Mouse (Mus musculus): ENCODE measurements around the gene Vangl1. TPM values are rescaled to one million over a fixed set of nuclear protein-coding genes. Genes with fewer than 3 reads are reported as not detected.

Vangl1 gene
- polyA plus RNA-seq, 1 experiment from 2014 or later: 4.0 TPM

GRCm38 (mm10) chr3:102181191-102181590 is 23.3 kb downstream of the Vangl1 start:
- ATAC-seq (replicated peaks): no peak

DNA sequence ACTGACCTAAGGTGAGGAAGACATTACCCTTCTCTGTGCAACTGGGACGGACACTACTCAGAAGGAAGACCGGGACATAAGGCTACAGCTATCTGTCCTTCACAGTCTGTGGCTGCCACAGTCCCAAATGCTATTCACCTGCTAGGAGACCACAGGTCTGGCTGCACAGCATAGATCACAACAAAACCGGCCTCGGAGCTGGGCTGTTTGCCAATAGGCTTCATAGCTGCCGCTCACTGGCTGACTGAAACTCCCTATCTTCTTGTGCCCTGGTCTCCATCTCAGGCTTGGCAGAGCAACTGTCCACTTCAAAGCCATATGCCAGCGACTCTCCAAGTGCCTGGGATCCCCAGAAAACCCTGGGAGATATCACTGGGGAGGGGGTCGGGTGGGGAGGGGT is 23.7 kb downstream of the Vangl1 start:
- H3K9ac ChIP-seq (replicated peaks): no peak overlapping the region
- no peaks in the 10 kb centered on the region for H3K36me3 ChIP-seq
- no peak overlapping the region for H3K4me3 ChIP-seq
- no peaks in the 10 kb centered on the region for H3K27me3 ChIP-seq
- 0 out of 2 replicates have a peak, but pooled peaks cover 7% of the 10 kb centered on the region for H3K4me1 ChIP-seq
- ATAC-seq (replicated peaks): peak; percentile 21; the same call in 1 of the 2 replicates
- H3K9me3 ChIP-seq: no peaks in the 10 kb centered on the region
- 58% methylated on average over 7 of the region's 7 CpGs for WGBS
- no peak overlapping the region for H3K4me2 ChIP-seq (replicated peaks)
- no peak overlapping the region for H3K27ac ChIP-seq (replicated peaks)

More at GRCm38 (mm10) chr3:102181191-102181590, 23.3 kb downstream of the Vangl1 start:
- WGBS: 90% methylated on average over 4 of the region's 4 CpGs
- Histone ChIP-seq H3K27me3 (no peaks in the 10 kb centered on the region), H3K9ac (replicated peaks) (no peak overlapping the region), H3K4me1 (0 out of 2 replicates have a peak, but pooled peaks cover 7% of the 10 kb centered on the region), H3K4me3 (no peak overlapping the region), H3K36me3 (no peaks in the 10 kb centered on the region), H3K9me3 (no peaks in the 10 kb centered on the region), H3K27ac (replicated peaks) (no peak overlapping the region), H3K4me2 (replicated peaks) (no peak overlapping the region)

DNA sequence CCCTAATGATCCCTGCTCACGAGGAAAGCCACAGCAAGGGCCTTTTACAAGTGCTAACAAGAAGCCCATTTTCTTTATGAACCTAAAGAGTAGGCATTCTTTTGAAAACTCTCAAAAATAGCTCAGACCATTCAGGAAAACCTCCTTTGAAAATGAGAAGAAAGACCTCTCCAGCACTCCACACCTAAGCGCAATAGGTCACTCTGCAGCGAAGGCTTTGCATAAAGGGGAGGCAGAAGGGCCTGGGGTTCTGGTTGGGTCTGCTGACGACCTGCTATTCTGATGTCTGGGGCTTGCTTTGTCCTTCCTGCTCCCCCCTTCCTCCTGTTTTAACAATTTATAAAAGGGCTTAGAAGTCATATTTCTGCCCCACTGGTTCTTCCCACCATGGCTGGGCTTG is 24.6 kb downstream of the Vangl1 start:
- Histone ChIP-seq H3K4me3 (no peak overlapping the region), H3K4me2 (replicated peaks) (no peak overlapping the region), H3K27me3 (no peaks in the 10 kb centered on the region), H3K9ac (replicated peaks) (no peak overlapping the region), H3K36me3 (no peaks in the 10 kb centered on the region), H3K4me1 (0 out of 2 replicates have a peak, but pooled peaks cover 7% of the 10 kb centered on the region), H3K27ac (replicated peaks) (no peak overlapping the region), H3K9me3 (no peaks in the 10 kb centered on the region)
- no peak for ATAC-seq (replicated peaks)
- WGBS: 14% methylated on average over 4 of the region's 4 CpGs

DNA sequence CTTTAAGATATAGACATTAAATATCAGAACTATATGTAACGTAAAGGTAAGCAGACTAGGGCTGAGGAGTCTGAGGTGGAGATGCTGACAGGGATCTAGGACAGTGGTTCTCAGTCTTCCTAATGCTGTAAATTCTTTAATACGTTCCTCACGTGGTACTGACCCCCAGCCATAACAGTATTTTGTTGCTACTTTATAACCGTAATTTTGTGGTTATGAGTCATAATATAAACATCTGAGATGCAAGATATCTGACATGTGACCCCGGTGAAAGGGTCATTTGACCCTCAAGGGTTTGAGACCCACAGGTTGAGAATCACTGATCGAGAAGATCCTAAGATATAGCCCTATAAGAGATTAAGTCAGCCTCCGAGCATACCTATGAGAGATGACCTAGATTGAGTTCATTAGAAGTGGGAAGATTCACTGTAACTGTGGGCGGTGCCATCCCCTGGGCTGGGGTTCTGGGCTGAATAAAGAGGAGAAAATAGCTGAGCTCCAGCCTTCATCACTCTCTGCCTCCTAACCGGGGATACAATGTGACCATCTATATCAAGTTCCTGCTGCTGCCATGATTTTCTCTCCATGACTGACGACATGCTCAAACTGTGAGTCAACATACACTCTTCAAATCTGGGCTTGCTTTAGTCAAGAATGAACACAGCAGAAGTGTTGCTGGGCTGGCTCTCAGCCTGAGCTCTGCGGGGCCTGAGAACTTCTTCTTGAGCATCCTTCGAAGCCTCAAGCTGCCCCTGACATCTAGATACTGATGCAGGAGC is 26.5 kb downstream of the Vangl1 start:
- H3K27me3 ChIP-seq: no peaks in the 10 kb centered on the region
- no peak overlapping the region for H3K9ac ChIP-seq (replicated peaks)
- H3K9me3 ChIP-seq: no peaks in the 10 kb centered on the region
- no peak overlapping the region for H3K4me3 ChIP-seq
- 0 out of 2 replicates have a peak, but pooled peaks cover 7% of the 10 kb centered on the region for H3K4me1 ChIP-seq
- H3K27ac ChIP-seq (replicated peaks): no peak overlapping the region
- H3K4me2 ChIP-seq (replicated peaks): no peak overlapping the region
- no peak for ATAC-seq (replicated peaks)
- no peaks in the 10 kb centered on the region for H3K36me3 ChIP-seq
- 95% methylated on average over 12 of the region's 12 CpGs for WGBS

GRCm38 (mm10) chr3:102176116-102176515 is 28.4 kb downstream of the Vangl1 start:
- 0 out of 2 replicates have a peak, but pooled peaks cover 7% of the 10 kb centered on the region for H3K4me1 ChIP-seq
- no peak for ATAC-seq (replicated peaks)
- H3K4me3 ChIP-seq: no peak overlapping the region
- no peak overlapping the region for H3K4me2 ChIP-seq (replicated peaks)
- no peak overlapping the region for H3K27ac ChIP-seq (replicated peaks)
- H3K9ac ChIP-seq (replicated peaks): no peak overlapping the region
- no peaks in the 10 kb centered on the region for H3K27me3 ChIP-seq
- no peaks in the 10 kb centered on the region for H3K9me3 ChIP-seq
- 90% methylated on average over 5 of the region's 5 CpGs for WGBS
- no peaks in the 10 kb centered on the region for H3K36me3 ChIP-seq

GRCm38 (mm10) chr3:102175701-102176100 is 28.8 kb downstream of the Vangl1 start:
- 0 out of 2 replicates have a peak, but pooled peaks cover 5% of the 10 kb centered on the region for H3K4me1 ChIP-seq
- no peak for ATAC-seq (replicated peaks)
- H3K9ac ChIP-seq (replicated peaks): no peak overlapping the region
- H3K4me2 ChIP-seq (replicated peaks): no peak overlapping the region
- H3K36me3 ChIP-seq: no peaks in the 10 kb centered on the region
- H3K9me3 ChIP-seq: no peaks in the 10 kb centered on the region
- H3K4me3 ChIP-seq: no peak overlapping the region
- 83% methylated on average over 17 of the region's 18 CpGs for WGBS
- no peak overlapping the region for H3K27ac ChIP-seq (replicated peaks)
- H3K27me3 ChIP-seq: no peaks in the 10 kb centered on the region

DNA sequence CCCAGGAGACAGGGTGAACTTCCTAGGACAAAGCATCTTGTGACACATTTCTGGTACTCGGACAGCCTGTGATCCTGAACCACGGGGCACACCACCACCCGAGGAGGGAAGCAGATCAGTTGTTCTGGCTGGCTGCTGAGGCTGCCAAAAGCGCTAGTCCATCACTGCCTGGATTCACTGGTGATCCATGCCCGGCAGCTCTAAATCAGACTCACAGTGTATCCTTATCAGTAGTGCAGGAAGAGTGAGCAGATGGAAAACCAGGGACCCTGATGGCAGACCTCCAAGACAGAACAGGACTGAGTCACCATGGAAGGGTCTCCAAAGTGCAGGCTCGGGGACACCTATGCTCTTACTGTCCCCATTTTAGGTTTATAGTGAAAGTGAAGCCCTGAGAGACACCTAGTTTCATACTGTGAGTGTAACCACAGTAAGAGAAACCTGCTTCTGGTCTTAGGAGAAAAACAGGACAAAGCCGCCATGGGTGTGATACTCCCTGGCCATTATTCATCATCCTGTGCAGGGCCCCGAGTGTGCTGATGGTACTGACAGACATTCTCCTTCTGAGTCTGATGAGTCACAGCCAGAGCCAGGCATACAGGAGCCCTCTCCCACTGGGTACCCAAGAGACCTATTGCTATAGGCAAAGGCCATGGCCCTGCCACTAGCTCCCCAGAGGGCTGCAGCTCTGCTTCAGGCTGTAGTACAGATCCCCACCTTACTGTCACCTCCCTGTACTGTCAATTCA is 30.2 kb downstream of the Vangl1 start:
- H3K36me3 ChIP-seq: no peaks in the 10 kb centered on the region
- 72% methylated on average over 8 of the region's 8 CpGs for WGBS
- no peaks in the 10 kb centered on the region for H3K27me3 ChIP-seq
- H3K4me2 ChIP-seq (replicated peaks): no peak overlapping the region
- no peak overlapping the region for H3K27ac ChIP-seq (replicated peaks)
- H3K4me3 ChIP-seq: no peak overlapping the region
- no peak for ATAC-seq (replicated peaks)
- peaks cover 10% of the 10 kb centered on the region for H3K4me1 ChIP-seq
- H3K9me3 ChIP-seq: no peaks in the 10 kb centered on the region
- H3K9ac ChIP-seq (replicated peaks): no peak overlapping the region

GRCm38 (mm10) chr3:102169197-102169905 is 35.1 kb downstream of the Vangl1 start:
- H3K27me3 ChIP-seq: no peaks in the 10 kb centered on the region
- peak overlapping the region; percentile 70 for H3K27ac ChIP-seq (replicated peaks)
- no peaks in the 10 kb centered on the region for H3K9me3 ChIP-seq
- H3K4me2 ChIP-seq (replicated peaks): no peak overlapping the region
- H3K4me1 ChIP-seq: peaks cover 26% of the 10 kb centered on the region
- no peaks in the 10 kb centered on the region for H3K36me3 ChIP-seq
- peak; percentile 97 for ATAC-seq (replicated peaks)
- no peak overlapping the region for H3K9ac ChIP-seq (replicated peaks)
- H3K4me3 ChIP-seq: no peak overlapping the region
- 24% methylated on average over 13 of the region's 13 CpGs for WGBS

DNA sequence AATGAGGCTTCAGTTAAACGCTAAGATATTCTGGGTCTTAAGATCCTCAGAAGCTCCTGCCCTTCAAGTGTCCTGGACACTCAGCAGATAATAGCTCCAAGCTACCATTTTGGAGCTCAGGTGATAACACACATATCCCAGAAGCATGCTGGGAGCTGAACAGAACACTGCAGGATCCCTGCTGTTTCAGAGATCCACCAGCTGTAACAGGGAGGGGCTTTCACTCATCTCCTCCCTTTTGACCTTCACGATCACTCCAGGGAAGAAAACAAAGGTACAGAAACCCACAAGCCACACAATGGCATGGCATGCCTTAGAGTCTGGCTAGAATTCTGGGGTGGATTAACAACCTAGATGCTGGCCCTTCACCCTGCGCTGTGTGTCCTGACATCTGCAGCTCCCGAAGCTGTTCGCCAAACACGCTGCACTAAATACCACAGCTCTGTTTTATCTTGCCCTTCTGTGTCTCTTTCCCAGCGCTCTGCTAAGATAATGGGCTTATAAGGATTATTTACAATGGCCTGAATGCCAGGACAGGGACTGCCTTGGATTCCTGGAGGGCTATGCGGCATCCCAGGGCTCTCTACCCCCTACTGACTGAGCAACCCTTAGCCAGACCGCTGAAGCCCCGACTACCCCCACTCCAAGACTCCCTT is 36.8 kb downstream of the Vangl1 start:
- Histone ChIP-seq H3K9me3 (no peaks in the 10 kb centered on the region), H3K4me3 (no peak overlapping the region), H3K9ac (replicated peaks) (no peak overlapping the region), H3K27me3 (no peaks in the 10 kb centered on the region), H3K36me3 (no peaks in the 10 kb centered on the region), H3K27ac (replicated peaks) (no peak overlapping the region), H3K4me2 (replicated peaks) (no peak overlapping the region), H3K4me1 (peaks cover 26% of the 10 kb centered on the region)
- 15% methylated on average over 10 of the region's 10 CpGs for WGBS
- ATAC-seq (replicated peaks): no peak

- H3K4me3 ChIP-seq: no peak overlapping the region
- 78% methylated on average over 8 of the region's 8 CpGs for WGBS
- no peak overlapping the region for H3K9ac ChIP-seq (replicated peaks)
- H3K27me3 ChIP-seq: no peaks in the 10 kb centered on the region
- H3K9me3 ChIP-seq: no peaks in the 10 kb centered on the region
- H3K27ac ChIP-seq (replicated peaks): no peak overlapping the region
- peaks cover 26% of the 10 kb centered on the region for H3K4me1 ChIP-seq
- no peaks in the 10 kb centered on the region for H3K36me3 ChIP-seq
- no peak overlapping the region for H3K4me2 ChIP-seq (replicated peaks)
- ATAC-seq (replicated peaks): no peak
Observed at GRCm38 (mm10) chr3:102166794-102167193, 37.7 kb downstream of the Vangl1 start.

GRCm38 (mm10) chr3:102166287-102166620 is 38.2 kb downstream of the Vangl1 start:
- Histone ChIP-seq H3K36me3 (no peaks in the 10 kb centered on the region), H3K9ac (replicated peaks) (no peak overlapping the region), H3K4me2 (replicated peaks) (no peak overlapping the region), H3K4me3 (no peak overlapping the region), H3K27ac (replicated peaks) (no peak overlapping the region), H3K27me3 (no peaks in the 10 kb centered on the region), H3K4me1 (peaks cover 26% of the 10 kb centered on the region), H3K9me3 (no peaks in the 10 kb centered on the region)
- ATAC-seq (replicated peaks): no peak
- 56% methylated on average over 4 of the region's 4 CpGs for WGBS
